Comparison of ENCODE assay signal across 36 mouse cellular contexts in the genomic region with DNA sequence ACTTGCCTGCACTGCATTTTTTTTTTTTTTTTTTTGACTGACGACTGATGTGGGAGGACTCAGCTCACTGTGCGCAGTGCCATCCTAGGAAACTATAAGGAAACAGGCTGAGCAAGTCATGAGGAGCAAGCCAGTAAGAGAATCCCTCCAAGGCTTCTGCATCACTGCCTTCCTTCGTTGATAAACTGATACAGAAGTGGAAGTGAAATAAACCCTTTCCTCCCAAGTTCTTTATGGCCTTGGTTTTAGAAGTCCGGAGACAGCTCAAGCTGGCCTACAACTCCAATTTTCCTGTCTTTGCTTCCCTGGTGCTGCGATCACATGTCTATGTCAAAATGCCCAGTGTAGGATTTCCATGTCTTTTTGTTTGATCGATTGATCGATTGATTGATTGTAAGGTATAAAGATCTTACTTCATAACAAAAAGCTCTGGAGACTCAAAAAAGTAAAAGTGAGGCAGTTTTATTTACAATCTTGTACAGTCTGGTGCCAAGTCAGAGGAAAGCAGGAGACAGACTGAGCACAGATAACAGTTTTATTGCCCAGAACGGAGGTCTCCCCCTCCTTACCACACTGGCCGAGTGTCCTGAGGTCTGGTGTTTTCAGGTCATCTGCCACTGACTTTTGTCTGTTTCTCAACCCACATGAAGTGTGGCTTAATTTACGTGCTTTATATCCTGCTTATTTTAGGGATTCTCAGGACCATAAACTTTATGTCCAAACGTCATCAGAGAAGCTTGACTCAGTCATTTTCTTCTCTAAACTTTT. TPM values are rescaled to one million over a fixed set of nuclear protein-coding genes. Genes with fewer than 3 reads are reported as not detected.
"Had no signal": no experiment of that assay in that cellular context is flagged by ENCODE, and none has a peak within 500 bp of the region (broad histone marks: within the 10 kb centered on the region; RNA-seq: fewer than 3 reads in every experiment).

No protein-coding gene starts in this region.

- ATAC-seq: liver, embryonic 12.5 days; liver, postnatal 0 days; lung, postnatal 0 days; midbrain, embryonic 13.5 days; midbrain, embryonic 15.5 days; midbrain, embryonic 16.5 days had no signal

- H3K27me3 ChIP-seq: limb, embryonic 12.5 days; limb, embryonic 13.5 days; limb, embryonic 15.5 days; liver, embryonic 13.5 days; liver, embryonic 15.5 days; lung, embryonic 15.5 days; midbrain, embryonic 12.5 days; midbrain, embryonic 13.5 days; midbrain, embryonic 15.5 days; neural tube, embryonic 12.5 days; neural tube, embryonic 13.5 days had no signal

- H3K9ac ChIP-seq: limb, embryonic 12.5 days; limb, embryonic 13.5 days; limb, embryonic 15.5 days; liver, embryonic 12.5 days; liver, embryonic 13.5 days; liver, embryonic 14.5 days; liver, embryonic 15.5 days; liver, postnatal 0 days; lung, embryonic 14.5 days; lung, embryonic 15.5 days; midbrain, embryonic 12.5 days; midbrain, embryonic 13.5 days; midbrain, embryonic 15.5 days; neural tube, embryonic 12.5 days; neural tube, embryonic 13.5 days had no signal

- H3K4me1 ChIP-seq: limb, embryonic 10.5 days; limb, embryonic 12.5 days; limb, embryonic 13.5 days; limb, embryonic 15.5 days; lung, embryonic 15.5 days; megakaryocyte, embryonic 14.5 days; midbrain, embryonic 10.5 days; midbrain, embryonic 12.5 days; midbrain, embryonic 13.5 days; midbrain, embryonic 15.5 days; neural tube, embryonic 12.5 days; neural tube, embryonic 13.5 days had no signal

- H3K4me2 ChIP-seq: limb, embryonic 12.5 days; limb, embryonic 13.5 days; limb, embryonic 15.5 days; liver, embryonic 11.5 days; liver, embryonic 12.5 days; liver, embryonic 13.5 days; liver, embryonic 15.5 days; lung, embryonic 14.5 days; lung, embryonic 15.5 days; midbrain, embryonic 11.5 days; midbrain, embryonic 12.5 days; midbrain, embryonic 13.5 days; midbrain, embryonic 15.5 days; neural tube, embryonic 12.5 days; neural tube, embryonic 13.5 days had no signal

- H3K27ac ChIP-seq: limb, embryonic 10.5 days; limb, embryonic 12.5 days; limb, embryonic 13.5 days; limb, embryonic 15.5 days; liver, embryonic 12.5 days; liver, embryonic 13.5 days; liver, embryonic 14.5 days; liver, embryonic 15.5 days; lung, embryonic 15.5 days; macrophage; midbrain, embryonic 10.5 days; midbrain, embryonic 12.5 days; midbrain, embryonic 13.5 days; midbrain, embryonic 15.5 days; neural tube, embryonic 12.5 days; neural tube, embryonic 13.5 days had no signal

- H3K9me3 ChIP-seq: limb, embryonic 10.5 days; limb, embryonic 12.5 days; limb, embryonic 13.5 days; limb, embryonic 15.5 days; liver, embryonic 12.5 days; liver, embryonic 13.5 days; liver, embryonic 15.5 days; lung, embryonic 15.5 days; megakaryocyte, embryonic 14.5 days; midbrain, embryonic 10.5 days; midbrain, embryonic 12.5 days; midbrain, embryonic 15.5 days; neural tube, embryonic 12.5 days had no signal

- H3K36me3 ChIP-seq: limb, embryonic 10.5 days; limb, embryonic 12.5 days; limb, embryonic 13.5 days; limb, embryonic 15.5 days; liver, embryonic 12.5 days; liver, embryonic 13.5 days; liver, embryonic 15.5 days; lung, embryonic 15.5 days; midbrain, embryonic 10.5 days; midbrain, embryonic 12.5 days; midbrain, embryonic 13.5 days; midbrain, embryonic 15.5 days; neural tube, embryonic 12.5 days; neural tube, embryonic 13.5 days had no signal

- DNase-seq: left cerebral cortex, postnatal 4 days; liver; liver, embryonic 13.5 days; liver, postnatal 0 days; lung, adult 18-20 months; lung, adult 2 months; lung, embryonic 14.5 days; lung, postnatal 10 days; lung, postnatal 14 days; lung, postnatal 36 days; lung, postnatal 4 days; midbrain, embryonic 14.5 days had no signal

- H3K4me3 ChIP-seq: limb, embryonic 10.5 days; limb, embryonic 12.5 days; limb, embryonic 13.5 days; limb, embryonic 15.5 days; liver, embryonic 12.5 days; liver, embryonic 13.5 days; liver, embryonic 15.5 days; lung, embryonic 15.5 days; megakaryocyte, embryonic 14.5 days; midbrain, embryonic 10.5 days; midbrain, embryonic 12.5 days; midbrain, embryonic 13.5 days; midbrain, embryonic 15.5 days; myocyte; neural tube, embryonic 12.5 days; neural tube, embryonic 13.5 days had no signal

RNA-seq across cellular contexts. Expression of a gene that starts 32.2 kb away (rescaled TPM):
- polyA plus RNA-seq: limb, embryonic 11.5 days; limb, embryonic 12.5 days; liver, embryonic 12.5 days; liver, embryonic 13.5 days; liver, embryonic 15.5 days; liver, embryonic 16.5 days; liver, postnatal 0 days; macrophage; midbrain, embryonic 10.5 days; midbrain, embryonic 13.5 days; midbrain, postnatal 0 days; myocyte; neural tube, embryonic 13.5 days had no signal
